Mouse (Mus musculus): ENCODE results near the gene Tcerg1l. TPM values are rescaled to one million over a fixed set of nuclear protein-coding genes. Genes with fewer than 3 reads are reported as not detected.
A peak's percentile ranks its signal among the peaks of the same experiment; 100 is the strongest.

The Tcerg1l gene
- total and polyA plus RNA-seq, 3 experiments = 0.13 to 0.81 (median 0.40) TPM

DNA sequence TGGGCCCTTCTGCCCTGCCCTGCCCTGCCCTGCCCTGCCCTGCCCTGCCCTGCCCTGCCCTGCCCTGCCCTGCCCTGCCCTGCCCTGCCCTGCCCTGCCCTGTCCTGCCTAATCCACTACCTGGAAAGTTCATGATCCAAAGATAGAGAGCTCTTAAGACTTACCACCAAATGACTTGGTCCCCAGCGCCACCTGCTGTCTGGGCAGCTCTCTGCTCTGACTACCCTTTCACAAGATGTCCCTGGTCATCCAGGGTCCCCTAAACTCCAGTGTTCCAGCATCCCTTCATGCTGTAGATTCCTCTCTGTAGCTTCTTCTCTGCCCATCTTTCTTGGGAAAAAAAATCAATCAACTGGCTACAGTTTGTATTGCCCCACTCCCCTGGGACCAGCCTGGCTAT lies 31.3 kb upstream of the Tcerg1l start:
- in situ Hi-C loops (cut with MboI; ENCODE audit: low pct_ligation_motif_present, low pct_unique_long_range_greater_than_20kb, low sequenced_read_pairs) (loop anchor here (25.0 kb wide), 1 partner anchor 942 kb away; no protein-coding TSS in a partner anchor), dilution Hi-C loops (cut with MboI; ENCODE audit: extremely low pct_ligation_motif_present, extremely low pct_unique_long_range_greater_than_20kb, low sequenced_read_pairs) (no loop called here)
- H3K79me2 ChIP-seq (replicated peaks; ENCODE audit: control insufficient read depth, extremely low read depth, insufficient read depth, poor library complexity, severe bottlenecking) = no peaks in the 10 kb centered on the region
- H3K9ac ChIP-seq (ENCODE audit: insufficient read depth, low read depth) = no peak overlapping the region
- DNase-seq (ENCODE audit: extremely low read depth) = peak; percentile 48
- H3K36me3 ChIP-seq (replicated peaks in 1 of 2; ENCODE audit: control insufficient read depth in 1 of 2, insufficient read depth in 1 of 2, low read length in 1 of 2) = no peaks in the 10 kb centered on the region
- no peak overlapping the region for H3K4me3 ChIP-seq (replicated peaks in 1 of 3; ENCODE audit: low read depth in 2 of 3, low read length in 2 of 3, poor library complexity in 1 of 3)
- peaks cover 78% of the 10 kb centered on the region for H3K27me3 ChIP-seq (replicated peaks)
- no peaks in the 10 kb centered on the region for H3K4me1 ChIP-seq (ENCODE audit: control insufficient read depth in 1 of 2, insufficient read depth in 2 of 2)
- H3K27ac ChIP-seq (ENCODE audit: insufficient read depth, low read depth) = no peak overlapping the region
- no peaks in the 10 kb centered on the region for H3K9me3 ChIP-seq (replicated peaks; ENCODE audit: low read length)
- H3K4me2 ChIP-seq (ENCODE audit: insufficient read depth, low read depth, poor library complexity, severe bottlenecking) = no peak overlapping the region
- TF ChIP-seq TCF12 (IDR thresholded peaks at IDR 0.05; ENCODE audit: low read depth, low read length) = no peak
- peak; percentile 13 to 72; a peak in 2 of 4 replicates for TF ChIP-seq CTCF (conservative IDR thresholded peaks at IDR 0.05 in 1 of 2, IDR thresholded peaks at IDR 0.05 in 1 of 2; ENCODE audit: low read depth in 2 of 2, low read length in 2 of 2)
- TF ChIP-seq RAD21 (IDR thresholded peaks at IDR 0.05; ENCODE audit: low read depth, low read length) = peak; percentile 78
- TF ChIP-seq JUND (conservative IDR thresholded peaks at IDR 0.05; ENCODE audit: low read depth, low read length) = no peak
- no peak for TF ChIP-seq USF1 (IDR thresholded peaks at IDR 0.05; ENCODE audit: low read depth, low read length)
- peak; percentile 85 for TF ChIP-seq SMC3 (IDR thresholded peaks at IDR 0.05; ENCODE audit: low read depth, low read length)
- no peak for TF ChIP-seq EP300 (IDR thresholded peaks at IDR 0.05; ENCODE audit: low read length)
- TF ChIP-seq BHLHE40 (IDR thresholded peaks at IDR 0.05; ENCODE audit: low read depth, low read length) = no peak
- peak; percentile 18; the same call in 1 of the 2 replicates for TF ChIP-seq ZC3H11A (IDR thresholded peaks at IDR 0.05; ENCODE audit: low read depth, low read length)
- no peak for TF ChIP-seq E2F4 (IDR thresholded peaks at IDR 0.05; ENCODE audit: insufficient replicate concordance, low read depth, low read length)

DNA sequence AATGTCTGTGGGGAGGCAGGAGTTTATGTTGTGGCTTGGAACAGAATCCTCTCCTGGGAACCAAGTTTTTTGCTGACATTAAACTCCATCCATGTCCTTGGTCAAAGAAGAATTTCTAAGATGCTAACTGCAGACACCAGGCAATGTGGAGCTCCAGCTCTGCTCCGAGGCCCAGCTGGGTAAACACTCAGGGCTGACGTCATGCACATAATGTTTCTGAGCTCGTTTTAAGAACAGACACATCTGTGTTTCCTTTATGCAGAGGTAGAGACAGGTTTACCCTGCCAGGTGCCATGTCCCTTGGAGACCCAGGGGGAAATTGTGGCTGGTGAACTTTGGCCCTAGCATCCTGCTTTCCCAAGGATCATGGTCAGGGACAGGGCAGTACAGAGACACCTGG lies 29.9 kb upstream of the Tcerg1l start:
- H3K27ac ChIP-seq (ENCODE audit: insufficient read depth, low read depth) = no peak overlapping the region
- dilution Hi-C loops (cut with MboI; ENCODE audit: extremely low pct_ligation_motif_present, extremely low pct_unique_long_range_greater_than_20kb, low sequenced_read_pairs) (no loop called here), in situ Hi-C loops (cut with MboI; ENCODE audit: low pct_ligation_motif_present, low pct_unique_long_range_greater_than_20kb, low sequenced_read_pairs) (loop anchor here (25.0 kb wide), 1 partner anchor 940 kb away; no protein-coding TSS in a partner anchor)
- H3K4me1 ChIP-seq (ENCODE audit: control insufficient read depth in 1 of 2, insufficient read depth in 2 of 2) = no peaks in the 10 kb centered on the region
- no peak for TF ChIP-seq SMC3 (IDR thresholded peaks at IDR 0.05; ENCODE audit: low read depth, low read length)
- no peak for TF ChIP-seq CHD2 (IDR thresholded peaks at IDR 0.05; ENCODE audit: low read length)
- no peak for TF ChIP-seq CTCF (conservative IDR thresholded peaks at IDR 0.05 in 1 of 2, IDR thresholded peaks at IDR 0.05 in 1 of 2; ENCODE audit: low read depth in 2 of 2, low read length in 2 of 2)
- TF ChIP-seq E2F4 (IDR thresholded peaks at IDR 0.05; ENCODE audit: insufficient replicate concordance, low read depth, low read length) = no peak
- TF ChIP-seq CHD1 (IDR thresholded peaks at IDR 0.05; ENCODE audit: low read depth, low read length) = no peak
- no peak for TF ChIP-seq MXI1 (IDR thresholded peaks at IDR 0.05; ENCODE audit: low read depth, low read length)
- TF ChIP-seq JUND (conservative IDR thresholded peaks at IDR 0.05; ENCODE audit: low read depth, low read length) = no peak
- no peak for TF ChIP-seq MAZ (IDR thresholded peaks at IDR 0.05; ENCODE audit: low read depth, low read length)
- TF ChIP-seq ETS1 (conservative IDR thresholded peaks at IDR 0.05; ENCODE audit: low read depth, low read length) = no peak
- no peaks in the 10 kb centered on the region for H3K36me3 ChIP-seq (replicated peaks in 1 of 2; ENCODE audit: control insufficient read depth in 1 of 2, insufficient read depth in 1 of 2, low read length in 1 of 2)
- DNase-seq (ENCODE audit: extremely low read depth) = no peak
- H3K4me2 ChIP-seq (ENCODE audit: insufficient read depth, low read depth, poor library complexity, severe bottlenecking) = no peak overlapping the region
- H3K4me3 ChIP-seq (replicated peaks in 1 of 3; ENCODE audit: low read depth in 2 of 3, low read length in 2 of 3, poor library complexity in 1 of 3) = no peak overlapping the region
- no peaks in the 10 kb centered on the region for H3K79me2 ChIP-seq (replicated peaks; ENCODE audit: control insufficient read depth, extremely low read depth, insufficient read depth, poor library complexity, severe bottlenecking)
- H3K9me3 ChIP-seq (replicated peaks; ENCODE audit: low read length) = no peaks in the 10 kb centered on the region
- H3K9ac ChIP-seq (ENCODE audit: insufficient read depth, low read depth) = no peak overlapping the region
- H3K27me3 ChIP-seq (replicated peaks) = peaks cover 78% of the 10 kb centered on the region

Measured in CH12.LX (cell line).